8 mouse cellular contexts compared by ENCODE assay signal in the genomic region with DNA sequence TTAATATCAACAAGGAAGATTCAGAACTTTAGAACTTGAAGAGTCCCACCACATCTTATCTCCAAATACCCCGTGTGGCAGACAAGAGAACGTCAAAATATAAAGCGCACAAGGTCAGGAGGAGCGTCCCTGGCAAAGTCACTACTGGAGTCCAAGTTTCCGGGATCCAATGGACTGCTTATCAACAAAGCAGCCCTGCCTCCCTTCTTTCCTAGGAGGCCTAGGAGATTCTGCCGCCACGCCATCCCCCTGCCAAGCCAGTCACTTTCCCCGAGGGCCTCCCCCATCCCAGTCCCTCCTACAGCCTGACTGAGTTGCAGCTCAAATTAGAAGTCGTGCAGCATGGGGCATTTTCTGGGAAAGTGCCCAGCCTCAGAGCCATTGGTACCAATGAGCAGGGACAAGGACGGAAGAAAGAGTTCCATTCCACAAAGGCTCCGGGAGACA. TPM values are rescaled to one million over a fixed set of nuclear protein-coding genes. Genes with fewer than 3 reads are reported as not detected.
A peak's percentile ranks its signal among the peaks of the same experiment; 100 is the strongest.
DNase-seq lines count a peak whose midpoint lies in the region; ATAC-seq and TF ChIP-seq lines count a peak whose summit lies in the region.

No protein-coding gene starts in this region.

- H3K9ac ChIP-seq in embryonic facial prominence, embryonic 14.5 days (ENCODE audit: low read depth, low read length), result peak overlapping the region; percentile 68
- peak overlapping the region; percentile 87 for H3K9ac ChIP-seq in heart, embryonic 13.5 days
- peak overlapping the region; percentile 68 for H3K9ac ChIP-seq in lung, embryonic 14.5 days

- WGBS in embryonic facial prominence, embryonic 14.5 days, result 19% methylated on average over 11 of the region's 11 CpGs
- WGBS in heart, embryonic 13.5 days, result 7% methylated on average over 11 of the region's 11 CpGs
- 9% methylated on average over 11 of the region's 11 CpGs for WGBS in lung, embryonic 14.5 days

- H3K4me1 ChIP-seq in embryonic facial prominence, embryonic 14.5 days (ENCODE audit: control insufficient read depth, insufficient read depth, low read length), result peaks cover 3% of the 10 kb centered on the region; the same call in 1 of the 2 replicates
- peaks cover 29% of the 10 kb centered on the region for H3K4me1 ChIP-seq in heart, embryonic 13.5 days
- H3K4me1 ChIP-seq in lung, embryonic 14.5 days (ENCODE audit: insufficient read depth), result peaks cover 8% of the 10 kb centered on the region

- H3K9me3 ChIP-seq in embryonic facial prominence, embryonic 14.5 days (ENCODE audit: control insufficient read depth, low read length), result no peaks in the 10 kb centered on the region
- no peaks in the 10 kb centered on the region for H3K9me3 ChIP-seq in heart, embryonic 13.5 days
- no peaks in the 10 kb centered on the region for H3K9me3 ChIP-seq in lung, embryonic 14.5 days (ENCODE audit: low read depth, low read length)

- TF ChIP-seq CTCF in lung, embryonic 14.5 days (IDR thresholded peaks at IDR 0.05; ENCODE audit: low read depth), result no peak

- no peak for ATAC-seq in embryonic facial prominence, embryonic 14.5 days (ENCODE audit: low read depth)
- no peak; the same call in 1 of the 2 replicates for ATAC-seq in heart, embryonic 13.5 days (ENCODE audit: extremely low read depth, insufficient number of reproducible peaks, low FRiP score, low TSS enrichment)
- ATAC-seq in lung, embryonic 14.5 days (ENCODE audit: insufficient read depth), result no peak

- H3K27ac ChIP-seq in embryonic facial prominence, embryonic 14.5 days (replicated peaks; ENCODE audit: low read depth, low read length), result peak overlapping the region; percentile 59; the same call in 1 of the 2 replicates
- H3K27ac ChIP-seq in heart, embryonic 13.5 days (replicated peaks), result peak overlapping the region; percentile 87
- H3K27ac ChIP-seq in lung, embryonic 14.5 days (ENCODE audit: low read depth), result 0 out of 2 replicates have a peak overlapping the region, but pooled peaks have one; percentile 51

- peak overlapping the region; percentile 75 for H3K4me2 ChIP-seq in embryonic facial prominence, embryonic 14.5 days (ENCODE audit: low read depth, low read length)
- H3K4me2 ChIP-seq in heart, embryonic 13.5 days, result peak overlapping the region; percentile 85
- peak overlapping the region; percentile 76 for H3K4me2 ChIP-seq in lung, embryonic 14.5 days

- H3K27me3 ChIP-seq in embryonic facial prominence, embryonic 14.5 days (replicated peaks; ENCODE audit: control insufficient read depth, insufficient read depth, low read length), result no peaks in the 10 kb centered on the region
- H3K27me3 ChIP-seq in heart, embryonic 13.5 days (replicated peaks), result no peaks in the 10 kb centered on the region
- H3K27me3 ChIP-seq in lung, embryonic 14.5 days (ENCODE audit: insufficient read depth, low read length), result no peaks in the 10 kb centered on the region

- H3K4me3 ChIP-seq in embryonic facial prominence, embryonic 14.5 days (ENCODE audit: low read depth, low read length), result peak overlapping the region; percentile 60
- H3K4me3 ChIP-seq in heart, embryonic 13.5 days, result peak overlapping the region; percentile 75
- peak overlapping the region; percentile 64 for H3K4me3 ChIP-seq in lung, embryonic 14.5 days (ENCODE audit: low read depth, low read length)

- H3K36me3 ChIP-seq in embryonic facial prominence, embryonic 14.5 days (ENCODE audit: control insufficient read depth, insufficient read depth, low read length), result no peaks in the 10 kb centered on the region
- no peaks in the 10 kb centered on the region for H3K36me3 ChIP-seq in heart, embryonic 13.5 days
- no peaks in the 10 kb centered on the region for H3K36me3 ChIP-seq in lung, embryonic 14.5 days (ENCODE audit: insufficient read depth)

- DNase-seq in retina, embryonic 14.5 days (ENCODE audit: low spot score), result peak; percentile 15
- no peak for DNase-seq in retina, postnatal 1 day
- no peak for DNase-seq in embryonic facial prominence, embryonic 14.5 days (ENCODE audit: low spot score)
- DNase-seq in kidney, postnatal 14 days, result peak; percentile 43
- peak; percentile 29 for DNase-seq in lung, embryonic 14.5 days
- DNase-seq in right cerebral cortex, adult 2 months (ENCODE audit: low spot score in 2 of 2), result peak; percentile 65 to 66
- no peak for DNase-seq in embryo, embryonic 9.5 days (ENCODE audit: extremely low spot score)

RNA-seq across cellular contexts. Expression of gene Tom1l2, which starts 0.8 kb away (rescaled TPM):
- 21.8 and 23.4 TPM in 2 replicates for polyA plus RNA-seq in embryonic facial prominence, embryonic 14.5 days (2014; fragmentation: Nextera tagmentation; extraction: Ambion mirVana)
- 27.5 and 28.7 TPM in 2 replicates for polyA plus RNA-seq in heart, embryonic 13.5 days (2015; fragmentation: Nextera tagmentation; extraction: Ambion mirVana)
- polyA plus RNA-seq in lung, embryonic 14.5 days (2014; fragmentation: Nextera tagmentation; extraction: Ambion mirVana), result 19.8 and 20.6 TPM in 2 replicates

RNA-seq across cellular contexts. Expression of gene Drc3, which starts 1.2 kb away (rescaled TPM):
- 4.2 and 7.9 TPM in 2 replicates for polyA plus RNA-seq in embryonic facial prominence, embryonic 14.5 days (2014; fragmentation: Nextera tagmentation; extraction: Ambion mirVana)
- 2.4 TPM in 2 replicates for polyA plus RNA-seq in heart, embryonic 13.5 days (2015; fragmentation: Nextera tagmentation; extraction: Ambion mirVana)
- polyA plus RNA-seq in lung, embryonic 14.5 days (2014; fragmentation: Nextera tagmentation; extraction: Ambion mirVana), result 2.8 and 3.4 TPM in 2 replicates

Comparison
In these comparisons a context has a peak if more than half of its experiments do, and no peak if none do; other contexts are left out.
1. DNase-seq: peak in retina, embryonic 14.5 days (single experiment), kidney, postnatal 14 days (single experiment), lung, embryonic 14.5 days (single experiment) and right cerebral cortex, adult 2 months (2 of 2); none in retina, postnatal 1 day (single experiment), embryonic facial prominence, embryonic 14.5 days (single experiment) and embryo, embryonic 9.5 days (single experiment).
2. Peak in every context shown above with its lines, with median percentiles within 50 percentile points of each other: H3K27ac ChIP-seq, H3K4me2 ChIP-seq, H3K4me3 ChIP-seq and H3K9ac ChIP-seq.